Mouse (Mus musculus) testis, postnatal 14 days (tissue): ENCODE data around the gene Mast4.

ENCODE experiments used
- DNase-seq: peaks from one replicate; pipeline ENCODE4 v3.0.0; 2021; ENCODE audit warnings: low spot score

The Mast4 gene

DNA sequence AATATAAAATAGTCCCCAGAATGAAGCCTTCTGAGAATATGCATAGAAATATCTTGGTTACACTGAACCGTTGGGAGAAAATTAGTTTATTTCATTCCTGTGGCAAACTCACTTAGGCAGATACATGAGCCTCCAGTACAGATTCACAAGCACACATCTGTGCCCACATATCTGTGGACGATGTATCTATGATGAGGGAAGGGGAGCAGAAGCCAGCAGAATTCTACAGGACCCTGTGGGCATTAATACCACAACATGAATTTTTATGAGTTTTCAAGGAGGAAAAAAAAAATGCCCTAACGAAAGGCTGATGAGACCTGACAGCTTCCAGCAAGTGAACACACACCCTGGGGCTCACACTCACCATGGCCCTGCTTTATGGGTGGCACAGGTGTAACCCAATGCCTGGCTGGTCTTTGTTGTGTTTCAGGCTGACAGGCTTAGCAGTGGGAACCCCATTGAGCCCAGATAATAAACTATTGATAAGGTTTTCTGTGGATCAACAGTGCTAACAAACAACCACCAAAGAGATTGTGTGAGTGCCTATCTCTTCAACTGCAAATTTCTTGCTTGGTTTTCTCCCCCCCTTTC, 17.4 kb downstream of the Mast4 start:
- DNase-seq: no peak

- no peak for DNase-seq
These were observed 19.1 kb downstream of the Mast4 start for GRCm38 (mm10) chr13:103315113-103315708.

- no peak for DNase-seq
These were observed 26.0 kb downstream of the Mast4 start for GRCm38 (mm10) chr13:103308296-103308695.

DNA sequence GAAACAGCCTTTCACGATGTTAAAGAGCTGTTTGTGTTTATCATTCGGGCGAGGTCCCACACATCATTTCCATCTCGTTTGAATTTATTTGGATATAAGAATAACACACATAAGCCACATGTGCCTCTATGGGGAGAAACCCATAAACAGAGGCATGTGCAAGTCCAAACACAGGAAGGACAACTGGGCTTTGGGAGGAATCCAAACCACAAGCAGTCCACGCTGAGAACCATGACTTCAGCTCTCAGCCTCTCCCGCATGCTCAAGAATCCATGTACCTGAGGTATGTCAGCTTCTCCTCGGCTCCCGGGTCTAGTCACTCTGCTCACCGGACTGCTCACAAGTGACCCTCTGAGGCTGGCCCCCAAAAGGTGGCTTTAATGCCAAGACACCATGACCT, 30.5 kb downstream of the Mast4 start:
- DNase-seq: no peak

GRCm38 (mm10) chr13:103302508-103302907, 31.8 kb downstream of the Mast4 start:
- no peak for DNase-seq

DNA sequence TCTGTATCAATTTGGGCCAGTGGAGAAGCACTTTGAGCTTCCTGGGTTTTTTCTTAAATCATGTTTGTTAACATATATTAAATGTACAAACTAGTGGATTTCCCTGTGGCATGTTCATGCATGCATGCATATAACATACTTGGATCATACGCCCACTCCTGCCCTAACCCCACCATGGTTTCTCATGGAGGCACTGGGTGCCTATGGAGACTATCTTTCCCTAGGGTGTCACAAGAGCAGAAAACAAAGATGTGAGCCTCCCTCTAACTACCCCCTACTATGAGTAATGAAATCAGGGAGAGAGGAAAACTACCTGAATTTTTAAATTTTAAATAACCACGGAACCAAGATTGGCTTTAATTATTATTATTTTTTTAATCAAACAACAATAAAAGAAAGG, 32.2 kb downstream of the Mast4 start:
- DNase-seq: no peak

DNA sequence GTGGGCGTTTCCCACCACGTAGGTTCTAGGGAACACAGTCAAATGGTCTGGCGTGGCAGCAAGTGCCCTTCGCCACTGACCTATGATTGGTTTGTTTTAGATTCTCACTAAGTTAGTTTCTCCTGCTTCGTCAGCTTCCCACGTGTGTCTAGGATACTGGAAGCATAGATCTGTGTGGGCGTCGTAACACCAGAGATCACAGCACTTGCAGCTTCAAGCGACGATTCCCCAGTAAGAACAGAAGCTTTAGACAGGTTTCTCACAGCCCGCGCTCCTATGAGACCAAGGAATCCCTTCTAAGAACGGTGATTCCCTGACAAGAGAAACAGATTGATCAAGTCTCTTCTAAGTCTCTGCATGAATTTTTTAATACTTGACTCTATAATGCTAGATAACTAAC, 39.9 kb downstream of the Mast4 start:
- DNase-seq: no peak

- no peak for DNase-seq
These were observed 41.2 kb downstream of the Mast4 start for GRCm38 (mm10) chr13:103293121-103293520.

GRCm38 (mm10) chr13:103291098-103291497, 43.2 kb downstream of the Mast4 start:
- no peak for DNase-seq

GRCm38 (mm10) chr13:103285821-103286220, 48.5 kb downstream of the Mast4 start:
- DNase-seq: no peak

DNA sequence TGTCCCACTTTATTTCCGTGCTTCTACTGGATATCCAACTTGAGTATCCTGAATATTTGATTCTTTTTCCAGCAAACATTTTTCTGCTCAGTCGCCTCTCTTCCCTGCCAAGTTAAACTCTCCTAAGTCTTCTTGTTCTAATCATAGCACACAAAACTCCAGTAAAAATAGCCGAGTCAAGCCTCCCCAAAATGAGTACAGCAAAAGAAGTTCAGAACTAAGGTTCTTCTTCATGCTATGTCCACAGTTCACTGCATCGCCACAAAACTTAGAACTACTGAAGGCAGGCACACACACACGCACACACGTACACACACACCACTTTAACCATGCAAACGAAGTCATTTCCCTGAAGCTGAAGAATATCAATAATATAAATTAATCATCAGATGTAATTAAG, 49.3 kb downstream of the Mast4 start:
- DNase-seq: no peak

GRCm38 (mm10) chr13:103270856-103271391, 63.4 kb downstream of the Mast4 start:
- peak; percentile 67 for DNase-seq

GRCm38 (mm10) chr13:103262707-103263106, 71.6 kb downstream of the Mast4 start:
- no peak for DNase-seq

GRCm38 (mm10) chr13:103262061-103262460, 72.2 kb downstream of the Mast4 start:
- no peak for DNase-seq

DNA sequence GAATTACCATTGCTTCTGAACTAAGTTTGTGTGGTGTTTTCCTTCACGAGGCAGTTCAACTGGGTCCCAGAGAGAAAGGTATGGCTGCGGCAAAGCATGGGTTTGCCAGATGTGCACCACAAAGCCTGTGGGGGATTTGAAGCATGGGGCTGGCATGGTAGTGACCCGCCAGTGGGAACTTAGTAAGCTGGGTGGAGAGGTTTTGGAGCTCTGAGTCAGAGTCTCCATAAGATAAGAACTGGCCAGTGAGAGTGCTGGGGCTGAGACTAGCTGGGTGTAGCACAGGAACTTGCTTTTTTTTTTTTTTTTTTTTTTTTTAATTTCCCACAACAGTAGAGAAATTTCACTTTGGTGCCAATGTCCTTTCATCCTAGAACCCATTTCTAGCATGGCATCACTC, 73.9 kb downstream of the Mast4 start:
- DNase-seq: no peak

DNA sequence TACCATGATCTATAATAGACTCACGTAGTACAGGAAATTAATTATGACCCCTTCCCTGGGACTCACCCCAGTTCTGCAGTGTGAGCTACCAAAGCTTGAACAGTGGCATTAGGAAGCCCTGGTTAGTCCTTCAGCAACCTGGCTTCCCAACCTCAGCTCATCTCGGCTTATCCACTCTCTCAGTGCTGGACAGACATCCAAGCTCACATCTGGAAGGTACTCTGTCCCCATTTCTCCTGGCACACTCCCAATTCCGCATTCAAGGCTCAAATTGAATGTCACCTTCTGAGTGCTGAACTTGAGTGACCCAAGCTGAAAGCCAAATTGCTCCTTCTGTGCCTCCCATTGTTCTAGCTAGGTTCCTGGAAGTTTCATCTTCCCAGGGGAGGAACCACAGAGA, 76.2 kb downstream of the Mast4 start:
- DNase-seq: no peak

GRCm38 (mm10) chr13:103254861-103255260, 79.4 kb downstream of the Mast4 start:
- DNase-seq: no peak

GRCm38 (mm10) chr13:103253077-103253476, 81.2 kb downstream of the Mast4 start:
- no peak for DNase-seq

DNA sequence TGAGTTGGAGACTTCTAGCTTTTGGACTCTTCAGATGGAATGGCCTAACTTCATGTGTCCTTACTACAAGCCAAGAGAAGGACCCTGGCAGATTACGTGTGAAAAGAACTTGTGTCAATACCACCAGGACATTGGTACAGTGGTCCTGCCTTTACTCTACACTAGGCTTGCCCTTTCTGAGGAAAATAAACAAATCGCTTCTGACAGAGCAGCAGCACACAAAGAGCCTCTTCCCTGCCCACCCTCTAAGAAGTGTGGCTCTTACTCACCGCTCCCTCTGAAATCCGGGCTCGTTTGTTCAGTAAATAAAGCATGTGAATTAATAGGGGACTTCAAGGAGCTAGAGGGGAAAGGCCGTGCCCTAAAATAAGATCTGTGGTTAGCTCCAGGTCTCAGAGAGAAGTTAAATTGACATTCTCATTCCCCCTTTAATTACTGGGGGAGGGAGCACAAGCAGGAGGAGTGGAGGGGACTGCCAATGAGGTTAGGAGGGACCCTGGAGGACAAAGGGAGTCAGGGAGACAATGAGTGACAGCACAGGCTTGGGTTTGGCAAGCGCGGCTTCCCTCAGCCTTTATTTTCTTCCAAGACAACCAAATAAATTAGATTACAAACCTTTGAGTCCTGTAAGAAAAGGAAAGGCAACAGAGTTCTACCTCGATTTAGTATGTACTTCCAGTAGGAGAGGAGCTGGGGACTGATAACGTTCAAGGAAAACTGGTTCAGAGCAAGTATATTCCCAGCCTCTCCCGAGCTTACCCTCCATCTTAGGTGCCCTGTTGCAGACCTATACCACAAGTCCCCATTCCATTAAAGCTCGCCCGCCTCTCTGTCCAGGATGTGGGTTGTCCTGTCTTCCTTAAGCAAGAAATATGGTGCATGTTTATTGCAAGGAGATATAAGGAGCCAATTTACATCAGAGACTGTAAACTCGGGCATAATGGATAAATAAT, 85.9 kb downstream of the Mast4 start:
- no peak for DNase-seq

DNA sequence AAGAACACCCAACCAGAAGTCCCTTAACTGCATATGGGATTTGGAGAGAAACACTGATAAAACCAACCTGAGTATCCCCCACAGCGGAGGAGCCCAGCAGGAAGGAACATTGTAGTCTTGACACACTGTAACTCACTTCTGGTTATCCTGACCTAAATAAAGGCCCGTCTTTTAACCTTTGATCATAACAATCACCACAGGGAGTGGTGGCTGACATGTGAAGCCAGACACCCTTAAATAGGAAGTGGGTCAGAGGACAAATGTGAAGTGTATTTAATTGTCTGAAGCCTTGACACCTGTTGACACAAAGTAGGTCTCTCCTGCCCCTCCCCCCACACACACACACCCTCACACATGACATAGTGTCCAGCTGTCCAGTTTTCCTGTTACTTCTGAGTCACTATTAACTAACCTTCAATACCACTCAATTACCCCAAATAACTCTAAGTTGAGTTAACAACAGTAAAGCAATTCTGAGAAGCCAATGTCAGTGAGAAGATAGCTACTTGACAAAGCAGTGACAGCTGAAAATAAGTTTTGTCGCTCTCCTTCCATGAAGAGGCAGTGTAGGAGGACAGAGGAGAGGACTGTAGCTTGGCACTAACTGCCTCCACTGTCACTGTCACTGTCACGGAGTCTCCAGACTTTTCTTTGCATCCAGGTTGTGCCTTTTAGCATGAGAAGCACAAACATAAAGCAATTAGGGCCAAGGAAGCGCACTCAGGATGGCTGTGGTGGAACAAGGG, 87.2 kb downstream of the Mast4 start:
- no peak for DNase-seq

GRCm38 (mm10) chr13:103245431-103245830, 88.9 kb downstream of the Mast4 start:
- DNase-seq: no peak

- no peak for DNase-seq
These were observed 90.2 kb downstream of the Mast4 start for GRCm38 (mm10) chr13:103244053-103244452.
